Mouse (Mus musculus) myocyte (in vitro differentiated cells): ENCODE results near the gene Cdhr1. TPM values are rescaled to one million over a fixed set of nuclear protein-coding genes. Genes with fewer than 3 reads are reported as not detected.
A peak's percentile ranks its signal among the peaks of the same experiment; 100 is the strongest.

Experiments used
- H3K27me3 ChIP-seq: one replicate; pipeline ENCODE4 v1.6.1; 2011; ENCODE audit not compliant: control insufficient read depth, insufficient read depth, insufficient read length
- H3K36me3 ChIP-seq: one replicate; pipeline ENCODE4 v1.6.1; 2011; ENCODE audit not compliant: control insufficient read depth, insufficient read depth
- H3K4me2 ChIP-seq: one replicate; pipeline ENCODE4 v1.6.1; 2011; ENCODE audit warnings: low read depth, control low read depth
- H3K4me3 ChIP-seq: one replicate; pipeline ENCODE4 v1.5.1; 2011; ENCODE audit warnings: mild to moderate bottlenecking, control low read depth, moderate library complexity
- H3K79me2 ChIP-seq: one replicate; pipeline ENCODE4 v1.6.1; 2011; ENCODE audit not compliant: control insufficient read depth, insufficient read depth
- H3ac ChIP-seq: one replicate; pipeline ENCODE4 v1.6.1; 2011; ENCODE audit not compliant: control insufficient read depth, insufficient read length
- CEBPB ChIP-seq: IDR thresholded peaks from 2 replicates; pipeline ENCODE4 v1.6.1; 2011; ENCODE audit warnings: mild to moderate bottlenecking, moderate library complexity; ENCODE audit not compliant: poor library complexity, insufficient read depth, severe bottlenecking
- E2F4 ChIP-seq: IDR thresholded peaks from one replicate; pipeline ENCODE4 v1.6.1; 2011; ENCODE audit warnings: mild to moderate bottlenecking, control low read depth, moderate library complexity; ENCODE audit not compliant: insufficient read depth
- MAX ChIP-seq: IDR thresholded peaks from one replicate; pipeline ENCODE4 v1.6.1; 2011; ENCODE audit warnings: low read depth, mild to moderate bottlenecking, control low read depth
- MYOD1 ChIP-seq, 3 experiments: IDR thresholded peaks; one replicate each; pipeline ENCODE4 v1.6.1; 2011; ENCODE audit warnings: control low read depth in 2 of 3, low read depth in 2 of 3, mild to moderate bottlenecking in 2 of 3, moderate library complexity in 1 of 3; ENCODE audit not compliant: insufficient read length in 2 of 3, control insufficient read depth in 1 of 3
- MYOG ChIP-seq, 3 experiments: IDR thresholded peaks; one replicate each; pipeline ENCODE4 v1.6.1; 2011; ENCODE audit warnings: control low read depth in 2 of 3, low read depth in 2 of 3, mild to moderate bottlenecking in 2 of 3; ENCODE audit not compliant: insufficient read length in 2 of 3, control insufficient read depth in 1 of 3, insufficient read depth in 1 of 3
- POLR2A ChIP-seq: IDR thresholded peaks from one replicate; pipeline ENCODE4 v1.6.1; 2011; ENCODE audit warnings: low read depth, mild to moderate bottlenecking, control low read depth, moderate library complexity; ENCODE audit not compliant: insufficient read length
- POLR2AphosphoS2 ChIP-seq: IDR thresholded peaks from one replicate; pipeline ENCODE4 v1.6.1; 2011; ENCODE audit warnings: low read depth, control low read depth; ENCODE audit not compliant: insufficient read length
- REST ChIP-seq: IDR thresholded peaks from one replicate; pipeline ENCODE4 v1.6.1; 2011; ENCODE audit warnings: mild to moderate bottlenecking, control low read depth, moderate library complexity; ENCODE audit not compliant: insufficient read depth, insufficient read length
- SRF ChIP-seq: IDR thresholded peaks from one replicate; pipeline ENCODE4 v1.6.1; 2011; ENCODE audit warnings: low read depth; ENCODE audit not compliant: control insufficient read depth, insufficient read length
- TCF12 ChIP-seq: IDR thresholded peaks from one replicate; pipeline ENCODE4 v1.6.1; 2011; ENCODE audit warnings: mild to moderate bottlenecking, control low read depth; ENCODE audit not compliant: poor library complexity, insufficient read depth, severe bottlenecking
- TCF3 ChIP-seq: IDR thresholded peaks from one replicate; pipeline ENCODE4 v1.6.1; 2011; ENCODE audit warnings: low read depth, control low read depth; ENCODE audit not compliant: insufficient read length
- USF1 ChIP-seq: IDR thresholded peaks from one replicate; pipeline ENCODE4 v1.6.1; 2011; ENCODE audit warnings: low read depth, mild to moderate bottlenecking, control low read depth, moderate library complexity
- polyA plus RNA-seq: library from polyadenylated mRNA; unstranded; fragments of >200 nt; fragmentation: generic; extraction: Trizol; gene quantifications from one replicate; pipeline ENCODE4 v1.2.1, GENCODE M21; 2012; ENCODE audit warnings: missing spikeins

Gene Cdhr1
- polyA plus RNA-seq, 1 experiment, result 0.19 TPM

GRCm38 (mm10) chr14:37104747-37105146, 6.6 kb upstream of the Cdhr1 start:
- Histone ChIP-seq H3K27me3 (no peaks in the 10 kb centered on the region), H3K4me3 (no peak overlapping the region), H3K79me2 (no peaks in the 10 kb centered on the region), H3K36me3 (no peaks in the 10 kb centered on the region), H3K4me2 (no peak overlapping the region), H3ac (no peak overlapping the region)
- TF ChIP-seq USF1 (no peak), POLR2A (no peak), MAX (no peak), MYOD1 (IDR thresholded peaks at IDR 0.05; ENCODE audit: control insufficient read depth in 1 of 3, insufficient read length in 2 of 3, low read depth in 2 of 3) (no peak), MYOG (IDR thresholded peaks at IDR 0.05; ENCODE audit: control insufficient read depth in 1 of 3, insufficient read depth in 1 of 3, insufficient read length in 2 of 3, low read depth in 2 of 3) (no peak), POLR2AphosphoS2 (no peak), E2F4 (no peak), CEBPB (no peak), REST (no peak), SRF (no peak), TCF3 (no peak), TCF12 (no peak)

DNA sequence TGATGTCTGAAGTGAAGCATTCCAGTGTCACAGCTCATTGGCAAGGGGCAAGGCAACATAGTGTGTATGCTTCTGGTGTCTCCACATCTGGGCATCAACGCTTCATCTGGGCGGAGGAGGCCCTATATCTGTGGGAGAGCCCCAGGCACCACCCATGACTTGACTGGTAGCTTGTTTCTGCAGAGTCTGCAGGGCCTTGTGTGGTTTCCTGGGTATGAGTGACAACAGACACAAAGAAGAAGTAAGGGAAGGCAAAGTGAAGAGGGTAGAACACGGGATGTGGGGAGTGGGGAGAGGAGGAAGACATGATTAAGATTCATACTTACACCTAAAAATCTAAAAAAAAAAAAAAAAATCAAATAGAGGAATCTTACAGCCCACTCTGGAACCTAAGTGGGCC, 4.3 kb upstream of the Cdhr1 start:
- Histone ChIP-seq H3K27me3 (peaks cover 8% of the 10 kb centered on the region), H3K36me3 (no peaks in the 10 kb centered on the region), H3K79me2 (no peaks in the 10 kb centered on the region), H3ac (no peak overlapping the region), H3K4me2 (no peak overlapping the region), H3K4me3 (no peak overlapping the region)
- no peak for TF ChIP-seq MAX
- TF ChIP-seq REST, result no peak
- no peak for TF ChIP-seq MYOG (IDR thresholded peaks at IDR 0.05; ENCODE audit: control insufficient read depth in 1 of 3, insufficient read depth in 1 of 3, insufficient read length in 2 of 3, low read depth in 2 of 3)

GRCm38 (mm10) chr14:37101531-37101930, 3.4 kb upstream of the Cdhr1 start:
- Histone ChIP-seq H3K4me2 (no peak overlapping the region), H3K27me3 (peaks cover 17% of the 10 kb centered on the region)

DNA sequence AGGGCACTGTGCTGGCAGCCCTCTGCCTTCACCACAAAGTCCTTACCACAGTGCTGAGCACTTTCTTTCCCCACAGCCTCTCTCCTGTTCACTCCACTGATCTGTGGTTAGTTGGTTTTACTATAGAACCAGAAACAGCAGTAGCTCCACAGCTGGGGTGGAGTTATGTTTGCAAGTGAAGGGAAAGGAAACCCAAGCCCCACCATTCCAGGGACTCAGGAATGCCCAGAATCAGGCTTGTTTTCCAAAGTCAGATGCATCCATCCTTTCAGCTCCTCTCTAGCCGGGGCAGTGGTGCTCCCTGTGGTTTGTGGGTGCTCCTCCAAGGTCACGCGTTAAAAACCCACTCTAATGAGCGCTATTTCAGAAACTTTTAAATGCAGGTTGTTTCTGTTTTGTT, 2.6 kb downstream of the Cdhr1 start:
- no peaks in the 10 kb centered on the region for H3K36me3 ChIP-seq
- H3K79me2 ChIP-seq, result no peaks in the 10 kb centered on the region
- no peak overlapping the region for H3K4me2 ChIP-seq
- no peak overlapping the region for H3ac ChIP-seq
- peaks cover 37% of the 10 kb centered on the region for H3K27me3 ChIP-seq
- no peak for TF ChIP-seq POLR2AphosphoS2
- no peak overlapping the region for H3K4me3 ChIP-seq

More at GRCm38 (mm10) chr14:37101531-37101930, 3.4 kb upstream of the Cdhr1 start:
- no peak overlapping the region for H3ac ChIP-seq
- H3K4me3 ChIP-seq, result no peak overlapping the region
- TF ChIP-seq MYOD1 (IDR thresholded peaks at IDR 0.05; ENCODE audit: control insufficient read depth in 1 of 3, insufficient read length in 2 of 3, low read depth in 2 of 3), result no peak
- no peak for TF ChIP-seq CEBPB
- no peak for TF ChIP-seq REST
- TF ChIP-seq TCF12, result no peak
- no peaks in the 10 kb centered on the region for H3K79me2 ChIP-seq
- H3K36me3 ChIP-seq, result no peaks in the 10 kb centered on the region

- Histone ChIP-seq H3ac (no peak overlapping the region), H3K4me2 (no peak overlapping the region), H3K36me3 (no peaks in the 10 kb centered on the region), H3K4me3 (no peak overlapping the region), H3K27me3 (peaks cover 37% of the 10 kb centered on the region), H3K79me2 (no peaks in the 10 kb centered on the region)
- TF ChIP-seq E2F4, result no peak
- no peak for TF ChIP-seq SRF
- TF ChIP-seq TCF12, result no peak
- TF ChIP-seq MYOD1 (IDR thresholded peaks at IDR 0.05; ENCODE audit: control insufficient read depth in 1 of 3, insufficient read length in 2 of 3, low read depth in 2 of 3), result no peak
- TF ChIP-seq MYOG (IDR thresholded peaks at IDR 0.05; ENCODE audit: control insufficient read depth in 1 of 3, insufficient read depth in 1 of 3, insufficient read length in 2 of 3, low read depth in 2 of 3), result no peak
- TF ChIP-seq MAX, result no peak
- TF ChIP-seq TCF3, result no peak
Measured at GRCm38 (mm10) chr14:37094436-37094835, 3.7 kb downstream of the Cdhr1 start.

DNA sequence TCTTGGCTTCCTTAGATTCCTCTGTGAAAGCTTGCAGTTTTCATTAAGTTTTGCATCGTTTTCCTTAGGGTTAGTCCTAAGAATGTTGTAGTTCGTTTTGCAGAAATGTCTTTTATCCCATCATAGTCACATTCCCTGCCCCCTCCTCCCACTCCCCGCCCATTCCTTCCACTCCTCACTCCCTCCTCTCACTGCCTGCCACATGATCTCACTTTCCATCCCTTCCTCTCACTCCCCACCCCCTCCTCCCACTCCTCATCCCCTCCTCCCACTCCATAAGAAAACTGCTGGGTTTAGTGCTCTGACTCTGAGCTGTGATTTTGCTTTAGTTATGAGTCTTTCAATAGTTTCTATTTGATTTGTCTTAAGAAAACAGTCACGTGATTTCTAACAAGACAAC, 14.4 kb downstream of the Cdhr1 start:
- H3K4me3 ChIP-seq, result no peak overlapping the region
- H3K36me3 ChIP-seq, result no peaks in the 10 kb centered on the region
- peaks cover under 1% of the 10 kb centered on the region for H3K27me3 ChIP-seq
- H3ac ChIP-seq, result no peak overlapping the region
- TF ChIP-seq CEBPB (no peak), USF1 (peak; percentile 5)
- no peak overlapping the region for H3K4me2 ChIP-seq
- H3K79me2 ChIP-seq, result no peaks in the 10 kb centered on the region
